Mouse (Mus musculus) limb, embryonic 12.5 days (tissue): ENCODE data around the gene Tor3a. TPM values are rescaled to one million over a fixed set of nuclear protein-coding genes. Genes with fewer than 3 reads are reported as not detected.
A peak's percentile ranks its signal among the peaks of the same experiment; 100 is the strongest.

Source experiments
- ATAC-seq: fragments of 200-750 bp; cut with Nextera tagmentation; 2 replicates; pipeline ENCODE4 v1.8.0; 2017; ENCODE audit warnings: low read depth, moderate TSS enrichment; ENCODE audit not compliant: insufficient number of reproducible peaks, insufficient read depth, low FRiP score, low TSS enrichment
- H3K27ac ChIP-seq: fragments of 300-500 bp; sonication (generic); 2 replicates; pipeline ENCODE4 v1.5.1; 2016; ENCODE audit warnings: mild to moderate bottlenecking, moderate library complexity
- H3K27me3 ChIP-seq: fragments of 300-500 bp; sonication (generic); 2 replicates; pipeline ENCODE4 v1.6.1; 2016; ENCODE audit warnings: mild to moderate bottlenecking, moderate library complexity
- H3K36me3 ChIP-seq: fragments of 300-500 bp; sonication (generic); 2 replicates; pipeline ENCODE4 v1.6.1; 2016; ENCODE audit warnings: mild to moderate bottlenecking, moderate library complexity
- H3K4me1 ChIP-seq: fragments of 300-500 bp; sonication (generic); replicated peaks from 2 replicates; pipeline ENCODE4 v1.6.1; 2016
- H3K4me2 ChIP-seq: fragments of 300-500 bp; sonication (generic); 2 replicates; pipeline ENCODE4 v1.6.1; 2016; ENCODE audit warnings: mild to moderate bottlenecking, moderate library complexity
- H3K4me3 ChIP-seq: fragments of 300-500 bp; sonication (generic); replicated peaks from 2 replicates; pipeline ENCODE4 v1.5.1; 2016; ENCODE audit warnings: mild to moderate bottlenecking
- H3K9ac ChIP-seq: fragments of 300-500 bp; sonication (generic); replicated peaks from 2 replicates; pipeline ENCODE4 v1.6.1; 2016; ENCODE audit warnings: mild to moderate bottlenecking, moderate library complexity
- H3K9me3 ChIP-seq: fragments of 300-500 bp; sonication (generic); 2 replicates; pipeline ENCODE4 v1.6.1; 2016; ENCODE audit warnings: mild to moderate bottlenecking, moderate library complexity
- WGBS: fragments of 180-500 bp; shearing (Covaris S2); methylation state at CpG from one replicate; pipeline ENCODE4 v1.1.7; 2016; 5-methylcytosine and 5-hydroxymethylcytosine counted together
- polyA plus RNA-seq: library from polyadenylated mRNA; unstranded; fragments of >200 nt; fragmentation: Nextera tagmentation; extraction: Ambion mirVana; gene quantifications from 2 replicates; pipeline ENCODE4 v1.2.1, GENCODE M21; 2016

The Tor3a gene
- polyA plus RNA-seq, 1 experiment from 2014 or later = 7.9 TPM

- Histone ChIP-seq H3K4me1 (peaks cover 10% of the 10 kb centered on the region), H3K9ac (no peak overlapping the region), H3K27me3 (no peaks in the 10 kb centered on the region), H3K27ac (no peak overlapping the region), H3K36me3 (peaks cover 7% of the 10 kb centered on the region; the same call in 1 of the 2 replicates), H3K4me2 (no peak overlapping the region), H3K4me3 (no peak overlapping the region), H3K9me3 (no peaks in the 10 kb centered on the region)
- ATAC-seq = no peak
- 91% methylated on average over 2 of the region's 2 CpGs for whole genome bisulfite sequencing
Observed at GRCm38 (mm10) chr1:156608496-156608895, 65.7 kb downstream of the Tor3a start.

DNA sequence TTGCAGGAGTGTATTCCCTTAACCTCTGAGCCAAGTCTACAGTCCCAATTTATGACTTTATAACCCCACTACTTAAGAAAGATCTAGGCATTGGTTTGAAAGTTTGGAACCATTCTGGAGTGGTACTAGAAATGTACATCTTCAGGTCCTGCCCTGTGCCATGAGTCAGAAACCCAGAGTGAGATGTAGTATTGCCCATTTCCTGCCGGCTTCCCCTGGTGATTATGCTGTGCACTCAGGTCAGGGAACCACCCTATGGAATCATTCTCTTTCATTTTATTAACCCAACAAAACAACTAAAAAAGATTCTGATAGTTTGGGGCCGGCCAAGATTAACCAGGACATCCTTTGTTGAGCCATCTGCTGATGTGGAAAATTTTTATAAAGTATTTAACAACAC, 68.2 kb downstream of the Tor3a start:
- Histone ChIP-seq H3K4me1 (peaks cover 9% of the 10 kb centered on the region), H3K9ac (no peak overlapping the region), H3K27me3 (no peaks in the 10 kb centered on the region), H3K36me3 (no peaks in the 10 kb centered on the region), H3K27ac (no peak overlapping the region), H3K4me3 (no peak overlapping the region), H3K4me2 (no peak overlapping the region), H3K9me3 (no peaks in the 10 kb centered on the region)
- 78% methylated on average over 2 of the region's 2 CpGs for WGBS
- ATAC-seq = no peak

DNA sequence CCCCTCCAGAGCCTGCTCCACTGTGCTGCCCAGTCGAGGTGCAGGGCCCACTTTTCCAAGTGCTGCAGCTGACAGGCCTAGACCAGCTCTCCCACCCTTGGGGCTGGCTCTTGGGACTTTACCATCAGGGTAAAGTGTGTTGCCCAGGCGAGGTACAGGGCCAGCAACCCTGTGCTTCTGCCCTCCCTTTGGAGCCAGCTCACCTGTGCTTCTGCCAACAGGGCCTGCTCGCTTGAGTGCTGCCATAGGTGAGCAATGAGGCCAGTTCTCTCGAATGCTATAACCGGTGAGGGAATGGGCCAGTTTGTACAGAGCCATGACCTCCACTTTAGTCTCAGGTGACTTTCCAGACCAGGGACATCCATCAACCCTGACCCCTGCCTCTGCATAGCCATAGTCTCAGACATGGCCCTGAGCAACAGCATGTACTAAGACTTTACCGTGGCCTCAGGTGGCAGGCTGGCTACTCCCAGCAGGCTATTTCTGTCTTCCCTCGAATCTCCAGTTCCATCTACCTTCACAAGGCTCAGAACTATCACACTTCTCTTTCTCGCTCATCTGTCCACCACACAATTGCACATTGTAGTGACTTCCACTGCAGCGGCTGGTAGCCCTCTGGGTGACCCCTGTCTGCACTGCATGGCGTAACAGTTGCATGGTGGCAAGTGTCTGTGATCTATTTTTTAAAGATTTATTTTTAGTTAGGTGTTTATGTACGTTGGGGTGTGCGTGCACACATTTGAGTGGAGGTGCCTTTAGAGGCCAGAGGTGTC, 68.9 kb downstream of the Tor3a start:
- WGBS = 73% methylated on average over 12 of the region's 12 CpGs
- Histone ChIP-seq H3K4me2 (no peak overlapping the region), H3K36me3 (no peaks in the 10 kb centered on the region), H3K9ac (no peak overlapping the region), H3K4me1 (peaks cover 9% of the 10 kb centered on the region), H3K27me3 (no peaks in the 10 kb centered on the region), H3K4me3 (no peak overlapping the region), H3K9me3 (no peaks in the 10 kb centered on the region), H3K27ac (no peak overlapping the region)
- ATAC-seq = peak; percentile 42; the same call in 1 of the 2 replicates

Other genes with a start within 250 kb of the Tor3a start
- gene Soat1, start 200.0 kb downstream of the Tor3a start, polyA plus RNA-seq = 29.7 and 36.2 TPM in 2 replicates
- 0.33 and 0.59 TPM in 2 replicates for gene Gm10031, start 150.3 kb downstream of the Tor3a start, polyA plus RNA-seq
- gene Abl2, start 115.6 kb downstream of the Tor3a start, polyA plus RNA-seq = 6.0 and 6.1 TPM in 2 replicates
- 24.3 and 25.6 TPM in 2 replicates for gene Fam20b, start 44.7 kb upstream of the Tor3a start, polyA plus RNA-seq
- gene Angptl1, start 164.2 kb upstream of the Tor3a start, polyA plus RNA-seq = 12.8 and 14.0 TPM in 2 replicates